Mouse (Mus musculus) mouse trophoblast stem cell (cell line): Measurements from ENCODE around the gene Neil1.

ENCODE experiments used
- in situ Hi-C, 2 experiments: fragments of 300-500 bp; cut with MseI, MboI; formaldehyde crosslinking; loops; 2 replicates in 1 of 2; 3 replicates in 1 of 2; pipeline ENCODE4 v1.15.1; 2025

Gene Neil1

DNA sequence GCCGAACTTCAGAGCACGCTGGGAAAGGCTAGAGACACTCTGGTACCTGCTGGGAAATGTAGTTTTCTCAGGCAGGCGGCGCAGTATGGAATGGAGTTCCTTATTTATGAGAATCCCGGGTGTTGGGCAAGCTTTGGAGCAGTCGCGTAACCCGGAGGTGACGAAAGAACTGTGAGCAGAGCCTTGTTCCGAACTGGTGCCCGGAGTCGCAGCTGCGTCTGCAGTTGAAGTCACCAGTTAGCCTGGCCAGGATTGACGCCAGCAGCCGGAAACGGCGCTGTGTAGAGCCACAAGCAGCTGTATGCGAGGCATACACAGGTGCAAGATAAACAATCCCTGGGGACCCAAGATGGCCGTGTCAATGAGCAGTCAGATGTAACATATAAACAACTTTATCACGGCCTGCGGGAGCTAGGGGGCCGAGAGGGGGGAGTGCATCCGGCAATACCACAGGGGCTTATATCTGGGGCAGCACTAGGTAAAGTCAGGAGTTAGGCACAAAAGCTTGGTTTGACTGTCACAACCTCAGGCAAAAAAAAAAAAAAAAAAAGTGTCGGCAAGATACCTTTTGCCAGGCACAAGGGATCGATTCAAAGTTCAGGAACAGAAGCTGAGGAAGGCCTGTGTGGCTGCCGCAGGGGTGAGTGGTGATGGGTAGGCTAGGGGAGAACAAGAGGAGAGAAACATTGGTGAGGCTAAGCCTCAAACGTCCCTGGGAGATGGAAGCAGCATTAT, at the start of gene Neil1:
TSS of gene Neil1 (minus strand) at position 162 of the 735 bp plus-strand sequence.
- in situ Hi-C loops, result no loop called here

DNA sequence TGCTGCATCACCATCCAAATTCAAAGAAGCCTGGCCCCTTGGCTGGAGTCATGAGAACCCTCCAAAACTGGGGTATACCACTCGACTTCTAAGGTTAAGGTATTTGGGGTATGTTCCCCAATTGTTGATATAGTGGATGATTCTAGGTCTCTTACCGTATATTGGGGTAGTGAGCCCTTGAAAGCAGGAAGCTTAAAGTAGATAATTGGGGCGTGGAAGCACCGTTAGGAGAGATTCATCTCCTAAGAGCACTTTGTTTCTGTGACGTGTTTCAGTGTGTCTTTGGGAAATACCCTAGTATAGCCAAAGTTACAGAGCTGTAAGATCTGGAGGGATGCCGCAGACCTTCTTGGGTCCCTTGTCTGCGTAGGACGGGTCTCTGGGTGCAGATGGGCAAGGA, 49.3 kb upstream of the Neil1 start:
- in situ Hi-C loops, result no loop called here

DNA sequence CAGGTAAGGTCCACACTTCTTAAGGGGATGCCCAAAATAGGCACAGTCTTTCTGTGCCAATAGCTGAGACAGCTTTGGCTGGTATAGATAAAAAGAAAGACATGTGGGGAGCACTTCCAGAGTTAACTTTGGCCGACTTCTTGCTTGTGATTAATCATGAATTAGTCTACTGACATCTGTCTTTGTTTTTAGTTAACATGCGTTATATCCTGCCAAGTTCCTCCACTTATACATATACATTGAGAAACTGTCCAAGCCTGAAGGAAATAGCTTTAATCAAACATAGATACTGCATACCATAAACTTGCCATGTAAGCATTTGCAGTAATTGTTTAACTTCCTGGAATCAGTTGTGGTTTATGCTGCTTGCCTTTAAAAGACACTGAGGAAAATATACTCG, 48.6 kb upstream of the Neil1 start:
- in situ Hi-C loops, result no loop called here

DNA sequence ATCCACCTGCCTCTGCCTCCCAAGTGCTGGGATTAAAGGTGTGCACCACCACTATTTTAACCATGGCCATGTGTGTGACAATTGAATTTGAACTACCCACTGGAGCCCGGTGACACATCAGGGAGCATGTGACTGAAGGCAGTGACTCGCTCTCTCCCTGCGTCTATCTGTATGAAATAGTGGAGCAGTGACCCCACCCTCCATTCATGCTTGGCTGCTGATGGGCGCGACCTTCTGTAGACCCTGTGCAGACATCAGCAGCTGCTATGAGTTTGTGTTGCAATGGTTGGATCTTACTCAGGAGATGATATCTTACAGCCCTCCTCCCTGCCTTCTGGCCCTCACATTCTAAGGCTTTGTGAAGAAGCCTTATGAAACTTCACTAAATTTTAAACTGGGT, 20.3 kb upstream of the Neil1 start:
- in situ Hi-C loops, result no loop called here

DNA sequence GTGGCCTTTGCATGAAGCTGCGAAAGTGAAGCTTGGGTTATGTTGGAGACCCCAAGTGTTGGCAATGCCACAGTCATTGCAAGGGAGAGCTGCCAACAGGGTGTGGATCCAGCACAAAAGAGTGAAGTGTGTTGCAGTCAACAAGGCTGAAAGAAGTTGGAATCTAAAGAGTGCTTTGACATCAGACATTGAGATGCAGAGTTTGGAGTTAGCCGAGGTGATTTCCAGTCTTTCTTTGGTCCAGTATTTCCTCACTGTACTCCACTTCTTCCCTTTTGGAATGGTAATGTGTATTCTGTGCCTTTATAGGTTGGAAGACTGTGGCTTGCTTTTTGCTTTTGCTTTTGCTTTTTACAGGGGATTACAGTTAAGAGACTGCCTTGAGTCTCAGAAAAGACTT, 18.1 kb upstream of the Neil1 start:
- in situ Hi-C loops, result no loop called here

DNA sequence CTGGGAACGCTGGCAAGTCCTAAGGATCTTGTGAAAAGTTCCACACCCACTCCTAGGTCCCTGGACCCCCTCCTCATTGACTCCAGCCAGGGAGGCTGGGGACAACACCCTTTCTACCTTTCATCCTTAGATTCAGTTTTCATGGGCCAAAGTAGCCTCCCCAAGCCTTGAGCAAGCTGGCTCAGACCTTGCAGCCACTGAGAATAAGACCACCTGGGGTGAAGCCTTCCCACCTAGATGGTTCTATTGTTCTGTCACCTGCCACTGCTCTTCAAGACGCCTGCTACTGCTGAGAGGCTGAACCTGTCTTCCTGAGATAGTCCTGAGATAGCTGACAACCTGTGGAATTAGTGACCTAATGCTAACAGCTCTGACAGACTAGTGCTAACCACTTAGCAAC, 15.0 kb upstream of the Neil1 start:
- in situ Hi-C loops, result no loop called here

DNA sequence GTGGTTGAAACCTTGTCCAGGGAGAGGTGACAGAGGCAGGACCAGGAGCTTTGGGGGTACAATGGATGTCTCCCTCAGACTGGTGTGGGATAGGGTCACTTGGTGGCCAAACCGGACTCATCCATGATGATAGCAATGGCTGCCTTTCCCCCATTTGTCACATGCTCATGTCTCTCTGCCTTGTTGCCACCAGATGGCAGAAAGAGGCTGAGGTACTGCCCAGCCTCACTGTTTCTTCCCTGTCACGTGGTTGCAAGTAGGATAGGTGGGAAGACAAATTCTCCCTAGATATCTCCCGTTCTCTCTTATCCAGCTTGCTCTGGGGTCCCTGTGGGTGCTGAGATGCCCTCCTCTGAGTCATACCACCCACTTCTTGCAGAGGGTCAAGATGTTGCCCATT, 14.4 kb upstream of the Neil1 start:
- in situ Hi-C loops, result no loop called here

DNA sequence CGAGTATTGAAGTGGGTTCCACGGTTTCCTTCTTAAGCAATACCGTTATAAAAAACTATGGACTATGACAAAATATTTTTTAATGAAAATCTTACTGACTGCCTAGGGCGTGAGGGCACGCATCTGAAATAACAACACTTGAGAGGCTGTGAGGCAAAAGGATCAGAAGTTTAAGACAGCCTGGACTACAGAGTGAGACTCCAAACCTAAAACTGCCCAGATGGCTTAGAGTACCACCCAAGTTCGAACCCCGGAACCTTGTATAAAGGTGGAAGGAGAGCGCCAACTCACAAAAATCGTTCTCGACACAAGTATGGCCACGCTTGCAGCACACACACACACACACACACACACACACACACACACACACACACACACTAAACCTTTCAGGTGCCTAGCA, 10.4 kb upstream of the Neil1 start:
- in situ Hi-C loops, result no loop called here

DNA sequence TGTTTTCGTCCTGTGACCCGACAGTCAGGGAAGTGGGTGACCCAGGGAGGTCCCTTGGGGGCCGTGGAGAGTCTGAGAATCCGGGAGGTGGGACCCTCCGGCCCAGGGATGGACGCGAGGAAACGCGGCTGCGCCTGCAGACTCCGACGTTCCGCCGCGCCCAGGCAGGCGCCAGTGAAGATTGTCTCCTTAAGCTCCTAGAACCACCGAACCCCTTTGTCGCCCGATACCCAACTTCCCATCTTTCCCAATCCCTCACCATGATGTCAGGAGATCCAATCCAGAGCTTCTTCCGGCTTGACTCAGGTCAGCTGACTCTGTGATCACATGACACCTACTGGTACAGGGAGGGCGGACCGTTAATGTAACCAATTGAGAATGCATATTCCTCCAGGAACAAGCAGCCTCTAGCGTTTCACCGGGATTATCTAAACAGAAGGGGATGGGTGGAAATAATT, 9.9 kb upstream of the Neil1 start, which contains the start of gene Commd4:
TSS of gene Commd4 (minus strand) at position 319 of the 458 bp plus-strand sequence.
- in situ Hi-C loops, result no loop called here

DNA sequence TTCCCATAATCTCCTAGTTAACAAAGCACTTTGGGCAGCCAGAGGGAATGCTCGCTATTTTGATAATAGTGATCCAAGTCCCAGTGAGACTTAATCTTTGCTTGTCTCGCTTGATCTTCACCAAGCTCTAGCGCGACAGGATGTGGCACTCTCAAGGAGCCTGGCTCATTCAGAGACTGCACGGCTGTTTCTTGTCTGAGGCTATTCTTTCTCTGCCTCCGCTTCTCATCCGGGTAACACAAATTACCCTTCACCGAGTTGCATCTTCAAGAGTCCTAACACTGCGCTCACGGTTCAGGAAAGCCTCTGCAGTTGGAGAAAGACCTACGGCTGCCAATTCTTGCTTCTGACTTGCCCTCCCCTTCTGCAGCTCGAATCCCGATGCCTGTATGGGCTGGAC, 9.4 kb upstream of the Neil1 start:
- in situ Hi-C loops, result no loop called here

DNA sequence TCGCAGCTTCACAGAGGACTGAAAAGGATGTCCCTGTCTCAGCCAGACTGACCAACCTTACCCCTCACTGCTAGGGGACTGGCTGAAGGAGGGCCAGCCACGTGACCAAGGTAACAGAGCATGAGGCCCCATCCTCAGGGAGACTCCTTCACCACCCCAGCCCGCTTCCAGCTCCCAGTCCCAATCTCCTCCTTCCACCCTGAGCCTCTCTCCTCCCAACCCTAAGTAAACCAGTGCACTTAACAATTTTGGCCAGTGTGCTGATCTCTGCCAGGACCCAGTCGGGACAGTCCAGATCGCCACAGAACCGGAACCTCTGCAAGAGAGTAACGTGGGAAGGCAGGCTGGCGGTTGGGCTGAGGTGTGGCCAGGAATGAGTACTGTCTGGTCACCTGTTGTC, 8.7 kb upstream of the Neil1 start:
- in situ Hi-C loops, result no loop called here

DNA sequence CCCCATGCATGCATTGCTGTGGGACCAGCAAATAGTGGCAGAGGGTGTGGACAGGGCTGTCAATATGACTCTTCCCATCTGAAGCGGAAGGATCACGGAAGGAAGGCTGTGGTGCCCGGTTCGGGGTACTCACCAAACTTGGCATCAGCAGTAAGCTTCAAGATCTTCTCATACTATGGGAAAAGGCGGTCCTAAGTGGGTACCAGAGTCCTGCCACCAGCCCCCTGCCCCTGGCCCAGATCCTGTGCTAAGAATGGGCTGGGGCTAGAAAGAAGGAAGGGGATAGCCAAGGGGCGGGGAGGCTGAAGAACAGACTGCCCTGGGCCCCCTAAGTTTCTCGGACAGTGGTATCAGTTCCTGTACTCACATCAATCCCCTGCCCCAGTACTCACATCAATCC, 8.3 kb upstream of the Neil1 start:
- in situ Hi-C loops, result no loop called here

DNA sequence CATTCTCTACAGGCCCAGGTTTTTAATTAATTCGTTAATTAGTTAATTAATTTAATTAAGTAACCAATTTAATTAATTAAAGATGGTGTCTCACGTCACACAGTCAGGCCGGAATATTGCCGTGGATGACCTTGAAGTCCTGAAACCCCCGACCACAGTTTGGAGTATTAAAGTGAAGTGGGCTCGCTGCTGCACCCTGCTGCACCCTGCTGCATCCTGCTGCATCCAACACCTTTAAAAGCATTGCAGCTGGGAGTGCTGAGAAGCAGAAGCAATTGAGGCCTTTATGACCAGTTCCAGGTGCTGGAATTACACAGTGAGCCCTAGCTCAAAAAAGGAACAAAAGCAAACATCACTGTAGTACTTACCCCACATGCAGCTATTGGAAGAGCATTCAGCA, 4.2 kb upstream of the Neil1 start:
- in situ Hi-C loops, result no loop called here

DNA sequence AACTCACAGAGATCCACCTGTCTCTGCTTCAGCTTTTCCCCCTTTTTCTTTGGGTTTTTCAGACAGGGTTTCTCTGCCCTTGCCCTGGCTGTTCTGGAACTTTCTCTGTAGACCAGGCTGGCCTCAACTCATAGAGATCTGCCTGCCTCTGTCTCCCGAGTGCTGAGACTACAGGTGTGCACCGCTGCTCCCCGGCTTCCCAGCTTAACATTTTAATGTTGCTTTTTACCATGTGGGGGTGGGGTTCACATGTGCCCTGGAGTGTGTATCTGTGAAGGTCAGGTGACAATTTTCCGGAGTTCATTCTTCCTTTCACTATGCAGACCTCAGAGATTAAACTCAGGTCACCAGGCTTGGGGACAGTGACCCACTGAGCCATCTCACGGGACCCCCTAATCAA, 2.1 kb upstream of the Neil1 start:
- in situ Hi-C loops, result no loop called here

DNA sequence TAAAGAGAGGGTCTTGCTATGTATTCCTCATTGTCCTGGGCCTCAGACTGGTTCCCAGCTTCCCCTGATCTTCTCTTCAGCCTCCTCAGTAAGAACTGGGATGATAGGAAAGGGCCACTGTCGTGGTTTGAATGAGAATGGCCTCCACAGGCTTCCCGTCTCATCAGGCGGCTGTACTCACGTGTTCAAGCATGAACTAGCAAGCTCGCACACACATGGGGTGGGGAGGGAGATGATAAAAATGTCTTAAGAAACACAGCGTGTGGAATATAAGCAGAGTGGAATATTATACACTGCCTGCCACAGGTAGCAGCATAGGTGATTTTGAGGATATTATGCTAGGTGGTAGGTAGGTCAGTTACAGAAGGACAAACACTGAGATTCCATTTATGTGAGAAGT, 916 bp upstream of the Neil1 start:
- in situ Hi-C loops, result no loop called here

DNA sequence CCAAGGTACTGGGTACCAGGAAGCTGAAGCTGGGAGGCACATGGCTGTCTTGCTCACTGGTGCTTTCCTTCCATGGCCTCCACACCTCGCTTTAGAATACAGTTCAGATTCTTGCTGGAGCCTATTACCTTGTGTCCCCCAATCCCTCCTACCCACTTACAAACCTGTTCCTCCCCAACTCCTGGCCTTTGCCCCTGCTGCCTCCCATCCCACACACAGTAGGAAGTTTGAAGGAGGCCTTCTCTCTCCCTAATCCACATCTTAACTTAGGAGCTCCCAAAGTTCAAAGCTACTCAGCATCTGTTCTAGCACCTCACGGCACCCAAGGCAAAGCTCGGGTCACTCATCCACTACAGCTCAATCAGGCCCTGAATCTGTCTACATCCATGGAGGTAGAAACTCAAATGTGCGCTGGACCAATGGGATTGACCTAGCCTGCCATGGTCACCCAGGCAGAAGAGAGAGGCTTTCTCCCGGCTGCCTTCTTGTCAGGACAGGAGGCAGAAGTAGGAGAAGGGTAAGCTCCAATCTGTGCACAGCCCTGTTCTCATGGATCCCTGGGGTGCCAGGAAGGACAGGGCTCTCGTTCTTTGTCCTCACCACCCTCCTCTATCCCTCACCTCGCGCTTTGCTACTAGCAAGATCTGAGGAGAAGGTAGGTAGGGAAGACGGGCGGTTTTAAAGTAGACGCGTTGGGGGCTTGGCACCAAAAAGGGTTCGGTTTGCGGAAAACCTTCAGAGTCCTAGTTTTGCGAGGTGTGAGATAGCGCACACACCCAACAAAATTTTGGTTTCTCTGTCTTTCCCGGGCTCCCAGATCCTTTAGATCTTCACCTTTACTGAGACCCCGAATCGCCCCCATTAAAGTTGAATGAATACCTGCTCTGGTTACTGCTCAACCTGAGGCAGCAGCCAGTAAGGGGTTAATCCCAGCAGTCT, 631 bp downstream of the Neil1 start:
- in situ Hi-C loops, result no loop called here

DNA sequence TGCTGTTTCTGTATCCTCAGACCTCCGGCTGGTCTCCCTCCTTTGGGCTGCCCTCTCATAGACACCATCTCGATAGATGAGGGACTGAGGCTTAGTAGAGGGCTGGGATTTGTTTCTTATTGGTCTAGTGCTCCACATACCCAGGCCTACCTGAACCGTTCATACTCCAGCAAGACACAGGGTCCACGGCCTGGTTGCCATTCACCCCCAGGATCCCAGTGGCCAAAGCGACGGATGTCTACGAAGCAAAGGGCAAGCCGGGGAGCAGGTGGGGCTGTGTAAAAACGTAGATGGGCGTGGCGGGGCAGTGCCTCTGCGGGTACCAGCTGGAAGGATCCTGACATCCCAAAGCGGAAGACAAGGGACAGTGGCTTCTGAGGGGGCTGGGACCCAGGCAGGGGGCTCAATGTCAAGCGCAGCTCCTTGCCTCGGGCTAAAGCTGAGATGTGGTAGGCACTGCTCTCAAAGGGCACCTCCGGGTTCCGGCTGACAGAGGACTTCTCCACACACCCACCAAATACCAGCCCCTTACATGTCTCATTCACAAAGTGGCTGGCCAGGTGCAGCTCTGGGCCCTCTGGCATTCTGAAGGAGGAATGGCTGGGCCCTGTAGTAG, 1.5 kb downstream of the Neil1 start:
- in situ Hi-C loops, result no loop called here

DNA sequence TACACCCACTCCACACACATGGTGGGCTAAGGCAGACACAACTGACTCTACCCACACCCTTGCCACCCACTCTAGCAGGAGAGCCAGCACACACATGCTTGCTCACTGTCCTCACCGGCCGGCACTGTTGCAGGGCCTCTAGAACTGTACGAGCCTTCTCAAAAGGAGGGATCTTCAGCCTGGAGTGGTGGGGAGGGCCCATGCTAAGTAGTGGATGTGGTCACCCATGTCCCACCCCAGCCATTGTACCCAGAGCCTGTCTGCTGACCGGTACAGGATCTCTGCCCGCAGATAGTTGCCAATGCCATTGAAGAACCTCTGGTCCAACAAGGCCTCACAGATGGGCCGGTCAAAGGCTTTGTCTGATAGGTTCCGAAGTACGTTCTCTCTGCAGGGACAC, 3.3 kb downstream of the Neil1 start:
- in situ Hi-C loops, result no loop called here

DNA sequence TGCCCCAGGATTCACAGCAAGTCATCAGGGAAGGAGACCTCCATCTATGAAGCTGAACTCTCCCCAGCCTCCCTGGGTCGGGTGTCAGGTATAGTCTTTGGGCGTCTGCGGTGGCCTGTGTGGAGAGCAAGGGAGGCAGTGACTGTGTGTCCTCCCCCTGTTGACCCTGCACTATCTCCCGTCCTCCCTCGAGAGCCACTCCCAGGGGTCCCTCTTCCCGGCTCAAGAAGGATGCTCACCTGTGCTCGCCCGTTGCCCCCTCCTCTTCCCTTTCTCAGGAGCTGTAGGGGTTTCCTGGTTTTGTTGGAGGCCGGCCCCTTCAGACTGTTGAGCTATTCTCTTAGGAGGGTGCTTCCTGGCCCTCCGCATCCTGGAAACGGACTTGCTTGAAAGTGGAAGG, 4.9 kb downstream of the Neil1 start:
- in situ Hi-C loops, result no loop called here

DNA sequence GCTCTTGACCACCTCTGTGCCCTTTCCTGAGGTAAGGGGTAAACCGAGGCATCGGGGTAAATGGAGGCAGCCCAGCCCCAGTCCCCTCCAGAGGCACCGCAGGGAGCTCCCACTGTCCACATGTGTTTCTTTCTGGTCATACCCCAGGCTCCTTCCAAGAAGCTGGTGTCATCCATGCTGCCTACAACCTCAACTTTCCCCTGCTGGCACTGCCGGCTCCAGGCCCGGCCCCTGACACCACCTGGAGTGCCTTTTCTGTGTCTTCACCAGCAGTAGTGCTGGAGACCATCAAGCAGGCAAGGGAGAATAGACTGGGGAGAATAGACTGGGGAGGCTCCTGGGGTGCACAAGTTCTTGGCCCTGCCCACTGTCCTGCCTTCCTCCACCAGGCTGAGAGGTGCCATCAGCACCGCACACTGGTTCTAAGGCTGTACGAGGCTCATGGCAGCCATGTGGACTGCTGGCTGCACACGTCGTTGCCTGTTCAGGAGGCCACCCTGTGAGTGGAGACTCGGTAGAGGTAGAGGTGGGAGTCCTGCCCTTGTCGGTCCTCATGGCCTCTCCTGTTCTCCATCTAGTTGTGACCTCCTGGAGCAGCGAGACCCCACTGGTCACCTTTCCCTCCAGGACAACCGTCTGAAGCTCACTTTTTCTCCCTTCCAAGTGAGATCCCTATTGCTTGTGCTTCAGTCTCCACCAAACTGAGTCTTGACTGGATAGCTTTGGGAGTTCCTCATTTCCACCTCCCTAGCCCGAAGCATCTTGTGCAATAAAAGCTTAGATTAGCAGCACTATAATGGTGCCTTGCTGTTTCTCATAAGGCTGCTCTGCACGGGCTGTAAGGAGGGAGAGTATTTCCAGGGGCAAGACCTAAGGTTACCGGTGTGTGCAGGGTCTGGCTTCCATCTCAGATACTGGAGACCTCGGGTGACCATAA, 6.4 kb downstream of the Neil1 start:
- in situ Hi-C loops, result no loop called here

DNA sequence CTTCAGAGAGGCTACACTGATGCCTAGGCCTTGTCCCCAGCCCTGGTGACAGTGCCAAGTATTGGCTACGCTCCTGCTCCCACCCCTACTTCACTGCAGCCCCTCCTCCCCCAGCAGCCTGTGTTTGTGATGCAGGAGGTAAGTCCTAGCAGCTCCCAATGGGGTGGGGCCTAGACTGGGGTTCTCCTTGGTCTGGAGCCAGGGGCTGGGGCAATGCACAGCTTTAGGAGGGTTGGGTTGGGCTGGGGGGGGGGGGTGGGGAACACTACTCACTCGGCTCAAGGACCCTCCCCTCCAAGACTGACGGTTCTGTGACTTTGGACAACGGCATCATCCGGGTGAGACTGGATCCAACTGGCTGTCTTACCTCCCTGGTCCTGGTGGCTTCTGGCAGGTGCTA, 8.5 kb downstream of the Neil1 start:
- in situ Hi-C loops, result no loop called here
